Mouse (Mus musculus) Patski (cell line): ENCODE measurements around the gene Uncx. TPM values are rescaled to one million over a fixed set of nuclear protein-coding genes. Genes with fewer than 3 reads are reported as not detected.
"Not testable (repeated sequence)": the region's sequence is repeated elsewhere in the genome, so short reads cannot be mapped to it uniquely, and the experiment has no call there.

ENCODE experiments used
- ATAC-seq: fragments of 100-300 bp; one replicate; pipeline ENCODE4 v1.8.0; 2021
- CTCF ChIA-PET: fragments of 350-600 bp; sonication (Branson Sonifier 250); formaldehyde crosslinking; loops from one replicate; lab custom pipeline; 2022; ENCODE audit warnings: inconsistent platforms; lab: Charles Lee
- POLR2A ChIA-PET: fragments of 350-600 bp; sonication (Branson Sonifier 250); formaldehyde crosslinking; loops from one replicate; lab custom pipeline; 2022; ENCODE audit warnings: antibody characterized with exemption, inconsistent platforms; lab: Charles Lee
- DNase-seq: peaks from one replicate; pipeline ENCODE4 v3.0.0-alpha.2; 2011; ENCODE audit warnings: low read depth, low spot score
- H3K27me3 ChIP-seq: fragments of 371-371 bp; one replicate; pipeline ENCODE4 v1.5.1; 2021
- CTCF ChIP-seq: fragments of 100-300 bp; IDR thresholded peaks from one replicate; pipeline ENCODE4 v1.5.1; 2021
- in situ Hi-C: fragments of 300-500 bp; cut with MboI; formaldehyde crosslinking; loops from 3 replicates; pipeline ENCODE4 v1.11.1; 2018; ENCODE audit warnings: low pct_unique_long_range_greater_than_20kb, mixed read lengths
- polyA plus RNA-seq: library from polyadenylated mRNA; unstranded; gene quantifications from one replicate; pipeline ENCODE4 v1.2.3, GENCODE M21; 2021

The Uncx gene
- polyA plus RNA-seq, 1 experiment from 2014 or later, result not detected

DNA sequence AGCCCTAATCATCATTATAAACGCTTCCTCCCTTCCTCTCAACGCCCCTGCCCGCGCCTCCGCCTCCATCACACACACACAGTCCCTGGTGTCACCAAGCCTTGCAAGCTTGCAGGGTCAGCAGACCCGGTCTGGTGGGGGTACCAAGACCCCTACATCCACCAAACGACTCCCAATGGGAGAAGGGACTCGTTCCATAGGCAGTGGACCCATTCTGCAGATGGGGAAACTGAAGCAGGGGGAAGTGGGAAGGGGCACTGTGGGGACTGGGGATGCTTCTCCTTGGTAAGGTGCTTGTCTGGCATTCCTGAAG, 42.4 kb downstream of the Uncx start:
- in situ Hi-C loops, result no loop called here
- ATAC-seq (no peak), DNase-seq (no peak)
- TF ChIP-seq CTCF, result no peak
- H3K27me3 ChIP-seq, result peaks cover 31% of the 10 kb centered on the region
- CTCF ChIA-PET, result no interaction called here
- POLR2A ChIA-PET, result no interaction called here

DNA sequence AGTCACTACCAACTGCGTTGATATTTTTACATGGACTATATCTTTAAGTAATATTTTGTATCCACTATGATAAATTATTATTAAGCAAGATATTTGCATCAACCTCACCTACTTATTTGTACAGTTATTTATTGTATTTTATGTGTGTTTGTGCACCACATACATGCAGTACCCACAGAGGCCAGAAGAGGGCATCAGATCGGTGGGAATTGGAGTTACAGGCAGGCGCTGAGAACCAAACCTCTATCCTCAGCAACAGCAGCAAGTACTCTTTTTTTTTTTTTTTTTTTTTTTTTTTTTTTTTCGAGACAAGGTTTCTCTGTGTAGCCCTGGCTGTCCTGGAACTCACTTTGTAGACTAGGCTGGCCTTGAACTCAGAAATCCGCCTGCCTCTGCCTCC, 44.2 kb downstream of the Uncx start:
- in situ Hi-C loops, POLR2A ChIA-PET, ATAC-seq, CTCF ChIA-PET, DNase-seq: not testable (repeated sequence)
- H3K27me3 ChIP-seq, result peaks cover 26% of the 10 kb centered on the region

DNA sequence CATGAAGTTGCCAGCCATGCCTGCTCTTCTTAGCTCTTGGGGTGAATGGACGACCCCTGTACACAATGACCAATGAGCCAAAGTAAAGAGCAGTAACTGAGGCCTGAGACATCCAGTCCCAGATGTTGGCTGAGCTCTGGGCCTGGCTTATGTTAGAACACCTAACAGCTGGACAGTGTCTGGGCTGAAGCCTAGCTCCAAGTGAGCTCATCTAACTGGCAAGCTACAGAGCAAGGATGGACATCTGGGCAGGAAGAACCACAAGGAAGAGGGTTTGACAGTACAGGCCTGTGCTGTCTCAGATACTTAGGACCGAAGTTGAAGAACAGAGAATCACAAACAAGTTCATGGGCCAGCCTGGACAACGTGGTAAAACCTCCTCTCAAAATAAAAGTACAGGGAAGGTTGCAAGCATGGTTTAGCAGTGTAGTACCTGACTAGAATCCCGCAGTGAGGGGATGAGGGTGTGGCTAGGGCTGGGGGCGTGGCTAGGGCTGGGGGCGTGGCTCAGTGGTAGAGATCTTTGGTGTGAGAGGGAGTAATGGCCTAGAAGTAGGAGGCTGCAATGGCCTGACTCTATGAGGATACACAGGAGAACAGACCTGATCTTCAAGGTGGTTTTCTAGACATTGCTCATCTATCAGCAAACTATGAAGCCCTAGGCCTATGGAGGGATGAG, 47.5 kb downstream of the Uncx start:
- in situ Hi-C loops, ATAC-seq, DNase-seq, CTCF ChIA-PET, POLR2A ChIA-PET, H3K27me3 ChIP-seq: not testable (repeated sequence)

DNA sequence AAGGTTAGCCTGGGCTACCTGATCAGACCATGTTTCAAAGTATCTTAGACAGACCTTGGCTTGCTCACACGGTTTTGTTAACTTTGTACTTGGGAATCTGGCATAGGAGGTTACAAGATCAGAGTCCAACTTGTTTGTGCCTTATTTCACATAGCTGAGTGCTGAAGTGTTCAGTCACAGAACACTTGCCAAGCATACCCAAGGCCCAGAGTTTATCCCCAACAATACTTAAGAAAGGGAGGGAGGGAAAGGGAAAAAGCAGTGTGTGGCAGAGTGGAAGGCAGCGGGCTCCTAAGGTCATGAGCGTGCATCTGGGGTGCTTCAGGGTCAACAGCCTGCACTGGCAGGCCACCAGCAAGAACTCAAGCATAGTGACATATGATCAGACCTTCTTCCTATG, 48.7 kb downstream of the Uncx start:
- ATAC-seq (no peak), DNase-seq (no peak)
- ChIA-PET POLR2A (no interaction called here), CTCF (no interaction called here)
- in situ Hi-C loops, result no loop called here
- no peak for TF ChIP-seq CTCF
- H3K27me3 ChIP-seq, result no peaks in the 10 kb centered on the region

DNA sequence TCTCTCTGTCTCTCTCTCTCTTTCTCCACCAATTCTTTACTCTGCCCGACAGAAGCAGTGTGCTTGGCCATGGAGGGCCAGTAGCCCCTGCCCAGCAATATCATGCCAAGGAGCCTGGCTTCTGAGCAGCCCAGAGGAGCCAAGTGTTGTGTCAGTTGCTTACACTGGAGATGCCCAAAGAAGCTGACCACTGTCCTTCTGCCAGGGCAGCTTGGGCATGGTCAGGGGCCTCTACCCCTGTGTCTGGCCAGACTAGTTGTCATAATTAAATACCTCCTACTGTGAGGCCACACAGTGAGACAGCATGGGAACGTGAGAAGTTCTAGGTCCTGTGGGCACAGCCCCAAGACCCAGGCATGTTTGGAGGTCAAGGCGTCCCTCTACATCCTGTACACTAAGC, 49.6 kb downstream of the Uncx start:
- H3K27me3 ChIP-seq, result no peaks in the 10 kb centered on the region
- POLR2A ChIA-PET, result no interaction called here
- CTCF ChIA-PET, result no interaction called here
- no peak for ATAC-seq
- no peak for DNase-seq
- TF ChIP-seq CTCF, result no peak
- in situ Hi-C loops, result no loop called here

DNA sequence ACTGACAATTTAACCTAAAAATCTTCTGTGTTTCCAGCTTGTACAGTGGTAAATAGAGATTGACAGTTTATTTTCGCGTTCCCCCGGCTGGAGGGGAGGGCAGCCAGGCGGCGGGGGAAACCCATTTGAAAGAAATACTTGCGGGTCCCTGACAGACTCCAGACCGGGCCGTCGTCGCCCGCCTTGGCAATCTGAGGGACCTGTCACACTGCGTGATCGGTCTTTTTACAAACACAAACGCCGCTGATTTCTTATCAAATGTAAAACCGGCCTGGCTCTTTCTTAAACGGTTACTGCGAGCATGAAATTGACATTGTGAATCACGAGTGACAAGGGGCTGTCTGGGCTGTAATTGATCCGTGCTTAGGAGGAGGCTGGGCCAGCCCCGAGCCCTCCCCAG, 50.5 kb downstream of the Uncx start:
- DNase-seq (no peak), ATAC-seq (no peak)
- in situ Hi-C loops, result no loop called here
- H3K27me3 ChIP-seq, result no peaks in the 10 kb centered on the region
- no peak for TF ChIP-seq CTCF
- CTCF ChIA-PET, result no interaction called here
- POLR2A ChIA-PET, result no interaction called here

DNA sequence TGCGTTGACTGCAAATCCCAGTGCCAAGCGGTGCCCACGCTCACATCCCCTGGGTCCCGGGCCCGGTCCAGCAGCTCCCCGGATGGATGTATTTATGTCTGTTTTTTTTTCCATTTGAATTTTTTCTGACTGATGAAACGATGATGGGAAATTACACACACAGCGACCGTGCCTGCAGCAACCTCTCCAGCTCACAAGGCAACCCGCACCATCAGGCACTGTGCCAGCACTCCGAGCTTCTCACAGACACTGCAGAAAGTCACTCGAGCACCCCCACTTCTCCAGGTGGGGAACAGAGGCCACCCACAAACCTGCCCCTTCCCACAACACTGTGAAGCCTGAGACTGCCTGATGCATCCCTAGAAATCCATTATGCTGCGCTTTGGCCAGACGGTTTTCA, 51.7 kb downstream of the Uncx start:
- CTCF ChIA-PET, result no interaction called here
- in situ Hi-C loops, result no loop called here
- peaks cover 2% of the 10 kb centered on the region for H3K27me3 ChIP-seq

More for the DNA sequence above, 51.7 kb downstream of the Uncx start:
- POLR2A ChIA-PET, result interaction anchor here (0.6 kb wide), 1 partner anchor 1351 kb away, joined by 3 read pairs; no protein-coding TSS in a partner anchor
- no peak for TF ChIP-seq CTCF
- ATAC-seq (no peak), DNase-seq (no peak)

Other genes starting within 250 kb of the Uncx start
- gene Adap1, start 217.9 kb upstream of the Uncx start, polyA plus RNA-seq, result 5.0 TPM
- gene Cox19, start 192.1 kb upstream of the Uncx start, polyA plus RNA-seq, result 66.1 TPM
- not detected for gene Cyp2w1, start 190.9 kb upstream of the Uncx start, polyA plus RNA-seq
- 7.9 TPM for gene Gpr146, start 165.8 kb upstream of the Uncx start, polyA plus RNA-seq
- 0.24 TPM for gene C130050O18Rik, start 138.2 kb upstream of the Uncx start, polyA plus RNA-seq
- gene Gper1, start 120.3 kb upstream of the Uncx start, polyA plus RNA-seq, result 0.58 TPM
- gene 3110082I17Rik, start 83.0 kb upstream of the Uncx start, polyA plus RNA-seq, result 19.1 TPM
- gene Zfand2a, start 58.9 kb upstream of the Uncx start, polyA plus RNA-seq, result 49.7 TPM
- 15.1 TPM for gene Micall2, start 192.8 kb downstream of the Uncx start, polyA plus RNA-seq
- gene Ints1, start 232.2 kb downstream of the Uncx start, polyA plus RNA-seq, result 63.5 TPM
- 35.4 TPM for gene Mafk, start 248.0 kb downstream of the Uncx start, polyA plus RNA-seq